Mouse (Mus musculus) MEL (cell line): ENCODE results near the gene Ier3. TPM values are rescaled to one million over a fixed set of nuclear protein-coding genes. Genes with fewer than 3 reads are reported as not detected.

Source experiments
- DNase-seq: peaks from one replicate; pipeline ENCODE4 v3.0.0; 2011; ENCODE audit warnings: low read depth, low spot score
- H3K27ac ChIP-seq: 2 replicates; pipeline ENCODE4 v1.5.1; 2012; ENCODE audit warnings: low read depth, mild to moderate bottlenecking, control low read depth, low read length, moderate library complexity; ENCODE audit not compliant: control insufficient read depth
- H3K27me3 ChIP-seq, 2 experiments: fragments of 150-350 bp in 1 of 2; sonication (generic) in 1 of 2; 2 replicates each; pipeline ENCODE4 v1.6.1; 2012; ENCODE audit warnings: low read length in 2 of 2, mild to moderate bottlenecking in 2 of 2, improper control_type of control experiment in 1 of 2, moderate library complexity in 1 of 2; ENCODE audit not compliant: insufficient read depth in 2 of 2, control insufficient read depth in 1 of 2
- H3K36me3 ChIP-seq, 2 experiments: 2 replicates each; pipeline ENCODE4 v1.6.1; 2012 to 2014; ENCODE audit warnings: low read length in 2 of 2, improper control_type of control experiment in 1 of 2, inconsistent platforms in 1 of 2, mild to moderate bottlenecking in 1 of 2; ENCODE audit not compliant: insufficient read depth in 2 of 2, control insufficient read depth in 1 of 2
- H3K4me1 ChIP-seq, 2 experiments: fragments of 150-350 bp in 1 of 2; sonication (generic) in 1 of 2; 2 replicates each; pipeline ENCODE4 v1.6.1; 2012; ENCODE audit warnings: low read length in 2 of 2, improper control_type of control experiment in 1 of 2, mild to moderate bottlenecking in 1 of 2; ENCODE audit not compliant: insufficient read depth in 2 of 2, control insufficient read depth in 1 of 2
- H3K4me3 ChIP-seq, 2 experiments: fragments of 150-350 bp in 1 of 2; sonication (generic) in 1 of 2; 2 replicates each; pipeline ENCODE4 v1.5.1; 2012; ENCODE audit warnings: low read depth in 2 of 2, low read length in 2 of 2, mild to moderate bottlenecking in 2 of 2, moderate library complexity in 2 of 2, control low read depth in 1 of 2, improper control_type of control experiment in 1 of 2; ENCODE audit not compliant: control insufficient read depth in 1 of 2, insufficient read depth in 1 of 2
- H3K79me2 ChIP-seq: 2 replicates; pipeline ENCODE4 v1.6.1; 2012; ENCODE audit warnings: mild to moderate bottlenecking, low read length, moderate library complexity; ENCODE audit not compliant: control insufficient read depth, poor library complexity, insufficient read depth
- H3K9ac ChIP-seq: 2 replicates; pipeline ENCODE4 v1.6.1; 2012; ENCODE audit warnings: low read depth, mild to moderate bottlenecking, control low read depth, low read length, moderate library complexity; ENCODE audit not compliant: control insufficient read depth, poor library complexity, severe bottlenecking
- H3K9me3 ChIP-seq: fragments of 150-350 bp; sonication (generic); replicated peaks from 2 replicates; pipeline ENCODE4 v1.6.1; 2012; ENCODE audit warnings: mild to moderate bottlenecking, low read length, improper control_type of control experiment, moderate library complexity; ENCODE audit not compliant: insufficient read depth
- BHLHE40 ChIP-seq: IDR thresholded peaks from 2 replicates; pipeline ENCODE4 v1.6.1; 2012; ENCODE audit warnings: low read depth, mild to moderate bottlenecking, inconsistent platforms, low read length, improper control_type of control experiment, borderline replicate concordance
- CHD2 ChIP-seq: IDR thresholded peaks from 2 replicates; pipeline ENCODE4 v1.6.1; 2011; ENCODE audit warnings: low read length, improper control_type of control experiment
- CTCF ChIP-seq, 3 experiments: IDR thresholded peaks in 2 of 3; conservative IDR thresholded peaks in 1 of 3; 2 replicates each; pipeline ENCODE4 v1.5.1; 2011 to 2012; ENCODE audit warnings: low read length in 3 of 3, low read depth in 2 of 3, mild to moderate bottlenecking in 2 of 3, improper control_type of control experiment in 1 of 3, inconsistent platforms in 1 of 3, mixed read lengths in 1 of 3, moderate library complexity in 1 of 3; ENCODE audit not compliant: control insufficient read depth in 1 of 3, insufficient read depth in 1 of 3, poor library complexity in 1 of 3, severe bottlenecking in 1 of 3
- ELF1 ChIP-seq: IDR thresholded peaks from 2 replicates; pipeline ENCODE4 v1.6.1; 2014; ENCODE audit warnings: low read depth, mild to moderate bottlenecking, inconsistent platforms, low read length, improper control_type of control experiment, moderate library complexity
- ETS1 ChIP-seq: IDR thresholded peaks from 2 replicates; pipeline ENCODE4 v1.6.1; 2012; ENCODE audit warnings: low read depth, mild to moderate bottlenecking, inconsistent platforms, low read length, improper control_type of control experiment, moderate library complexity
- GABPA ChIP-seq: IDR thresholded peaks from 2 replicates; pipeline ENCODE4 v1.6.1; 2012; ENCODE audit warnings: low read depth, mild to moderate bottlenecking, inconsistent platforms, low read length, improper control_type of control experiment, moderate library complexity
- GATA1 ChIP-seq: IDR thresholded peaks from 2 replicates; pipeline ENCODE4 v1.6.1; 2011; ENCODE audit warnings: low read depth, low read length, improper control_type of control experiment
- HCFC1 ChIP-seq: IDR thresholded peaks from 2 replicates; pipeline ENCODE4 v1.6.1; 2012; ENCODE audit warnings: low read depth, mild to moderate bottlenecking, inconsistent platforms, low read length, improper control_type of control experiment, moderate library complexity
- JUND ChIP-seq: IDR thresholded peaks from 2 replicates; pipeline ENCODE4 v1.6.1; 2011; ENCODE audit warnings: low read depth, mild to moderate bottlenecking, improper control_type of control experiment, low read length
- MAFK ChIP-seq: IDR thresholded peaks from 2 replicates; pipeline ENCODE4 v1.6.1; 2011; ENCODE audit warnings: low read depth, mild to moderate bottlenecking, low read length, improper control_type of control experiment, borderline replicate concordance
- MAX ChIP-seq: IDR thresholded peaks from 2 replicates; pipeline ENCODE4 v1.6.1; 2011; ENCODE audit warnings: low read length, improper control_type of control experiment
- MXI1 ChIP-seq: IDR thresholded peaks from 2 replicates; pipeline ENCODE4 v1.6.1; 2011; ENCODE audit warnings: mild to moderate bottlenecking, low read depth, low read length, improper control_type of control experiment
- NELFE ChIP-seq: IDR thresholded peaks from 2 replicates; pipeline ENCODE4 v1.6.1; 2011; ENCODE audit warnings: low read depth, low read length, improper control_type of control experiment
- NRF1 ChIP-seq: IDR thresholded peaks from 2 replicates; pipeline ENCODE4 v1.6.1; 2014; ENCODE audit warnings: low read depth, mild to moderate bottlenecking, inconsistent platforms, low read length, improper control_type of control experiment, moderate library complexity; ENCODE audit not compliant: poor library complexity, insufficient read depth, severe bottlenecking
- POLR2A ChIP-seq, 2 experiments: IDR thresholded peaks; 2 replicates each; pipeline ENCODE4 v1.6.1; 2011 to 2012; ENCODE audit warnings: low read length in 2 of 2, mild to moderate bottlenecking in 2 of 2, control low read depth in 1 of 2, improper control_type of control experiment in 1 of 2, low read depth in 1 of 2, moderate library complexity in 1 of 2; ENCODE audit not compliant: control insufficient read depth in 1 of 2, insufficient read depth in 1 of 2, poor library complexity in 1 of 2
- POLR2AphosphoS2 ChIP-seq: IDR thresholded peaks from 2 replicates; pipeline ENCODE4 v1.6.1; 2011; ENCODE audit warnings: low read length, improper control_type of control experiment
- RAD21 ChIP-seq: IDR thresholded peaks from 2 replicates; pipeline ENCODE4 v1.6.1; 2011; ENCODE audit warnings: mild to moderate bottlenecking, low read depth, low read length, improper control_type of control experiment
- RCOR1 ChIP-seq: IDR thresholded peaks from 2 replicates; pipeline ENCODE4 v1.6.1; 2012; ENCODE audit warnings: low read depth, mild to moderate bottlenecking, inconsistent platforms, low read length, improper control_type of control experiment
- SIN3A ChIP-seq: IDR thresholded peaks from 2 replicates; pipeline ENCODE4 v1.6.1; 2012; ENCODE audit warnings: low read length, improper control_type of control experiment, inconsistent platforms
- SMC3 ChIP-seq: IDR thresholded peaks from 2 replicates; pipeline ENCODE4 v1.6.1; 2011; ENCODE audit warnings: low read depth, low read length, improper control_type of control experiment
- TBP ChIP-seq: IDR thresholded peaks from 2 replicates; pipeline ENCODE4 v1.8.0; 2011; ENCODE audit warnings: low read depth, low read length, improper control_type of control experiment
- TCF12 ChIP-seq: IDR thresholded peaks from 2 replicates; pipeline ENCODE4 v1.6.1; 2014; ENCODE audit warnings: low read depth, mild to moderate bottlenecking, inconsistent platforms, low read length, improper control_type of control experiment, moderate library complexity
- USF1 ChIP-seq: IDR thresholded peaks from 2 replicates; pipeline ENCODE4 v1.6.1; 2014; ENCODE audit warnings: low read depth, mild to moderate bottlenecking, inconsistent platforms, low read length, improper control_type of control experiment, moderate library complexity
- USF2 ChIP-seq, 2 experiments: IDR thresholded peaks; 2 replicates each; pipeline ENCODE4 v1.6.1; 2011 to 2012; ENCODE audit warnings: improper control_type of control experiment in 2 of 2, low read length in 2 of 2, borderline replicate concordance in 1 of 2, inconsistent platforms in 1 of 2, low read depth in 1 of 2, mild to moderate bottlenecking in 1 of 2; ENCODE audit not compliant: insufficient read depth in 1 of 2
- ZKSCAN1 ChIP-seq: IDR thresholded peaks from 2 replicates; pipeline ENCODE4 v1.6.1; 2012; ENCODE audit warnings: low read depth, mild to moderate bottlenecking, inconsistent platforms, low read length, improper control_type of control experiment, moderate library complexity
- ZNF384 ChIP-seq: IDR thresholded peaks from 2 replicates; pipeline ENCODE4 v1.6.1; 2012; ENCODE audit warnings: low read depth, mild to moderate bottlenecking, inconsistent platforms, low read length, improper control_type of control experiment
- polyA plus RNA-seq, 2 experiments: library from polyadenylated mRNA; stranded (reverse) in 1 of 2; unstranded in 1 of 2; fragments of >175 nt in 1 of 2; fragments of >200 nt in 1 of 2; gene quantifications; 2 replicates each; pipeline versions ENCODE4 v1.2.1 to v1.2.4; 2012; ENCODE audit warnings: low replicate concordance in 2 of 2, low read depth in 1 of 2; ENCODE audit not compliant: insufficient read length in 2 of 2, insufficient read depth in 1 of 2, missing spikeins in 1 of 2
- total RNA-seq: library from RNA; depleted of rRNA; stranded (reverse); fragments of 300-350 nt; gene quantifications from 2 replicates; pipeline ENCODE4 v1.2.3, GENCODE M21; 2012

Ier3 gene
- total and polyA plus RNA-seq, 3 experiments = 5.5 to 12.2 TPM; not detected in 1

DNA sequence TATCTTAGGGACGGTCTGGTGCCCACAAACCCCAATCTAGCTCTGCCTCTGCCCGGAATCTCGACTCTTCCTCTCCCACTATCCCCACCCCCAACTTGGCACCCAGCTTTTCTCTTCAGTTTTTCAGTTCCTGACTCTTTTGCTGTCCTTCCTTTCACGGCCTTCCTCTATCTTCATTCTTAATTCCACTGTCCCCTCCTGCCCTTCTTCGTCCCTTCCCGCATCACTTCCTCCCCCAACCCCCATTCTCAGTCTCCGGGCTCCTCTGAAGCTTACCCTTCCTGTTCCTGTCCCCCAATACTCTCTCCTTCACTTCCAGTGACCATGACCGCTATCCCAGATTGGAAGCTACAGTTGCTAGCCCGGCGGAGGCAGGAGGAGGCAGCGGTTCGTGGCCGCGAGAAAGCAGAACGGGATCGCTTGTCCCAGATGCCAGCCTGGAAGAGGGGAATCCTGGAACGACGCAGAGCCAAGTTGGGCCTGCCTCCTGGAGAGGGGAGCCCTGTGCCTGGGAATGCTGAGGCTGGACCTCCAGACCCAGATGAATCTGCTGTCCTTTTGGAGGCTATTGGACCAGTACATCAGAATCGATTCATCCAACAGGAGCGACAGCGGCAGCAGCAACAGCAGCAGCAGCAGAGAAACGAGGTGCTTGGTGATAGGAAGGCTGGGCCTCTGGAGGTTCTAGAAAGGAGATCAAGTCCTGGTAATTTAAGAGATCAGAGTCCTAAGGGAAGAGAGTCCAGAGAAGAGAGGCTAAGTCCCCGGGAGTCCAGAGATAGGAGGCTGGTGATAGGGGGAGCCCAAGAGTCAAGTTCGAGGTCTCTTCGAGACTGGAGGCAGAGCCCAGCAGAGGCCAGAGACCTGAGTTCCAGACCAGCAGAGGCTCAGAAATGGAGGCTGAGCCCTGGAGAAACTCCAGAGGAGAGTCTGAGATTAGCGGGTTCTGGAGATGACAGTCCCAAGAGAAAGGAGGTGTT, 45.7 kb downstream of the Ier3 start:
- peak overlapping the region; percentile 70 for H3K4me3 ChIP-seq
- DNase-seq = peak; percentile 62
- H3K36me3 ChIP-seq = peaks cover 0 to 3% of the 10 kb centered on the region in 2 experiments; a peak in 2 of 4 replicates
- peaks cover 2 to 13% of the 10 kb centered on the region in 2 experiments; a peak in 3 of 4 replicates for H3K4me1 ChIP-seq
- H3K27me3 ChIP-seq = no peaks in the 10 kb centered on the region
- peak overlapping the region; percentile 77 for H3K9ac ChIP-seq
- H3K27ac ChIP-seq = peak overlapping the region; percentile 48
- peaks cover 18% of the 10 kb centered on the region for H3K79me2 ChIP-seq
- H3K9me3 ChIP-seq = no peaks in the 10 kb centered on the region
- peak in 2 of 3 experiments; percentile 45 to 49; a peak in 5 of 6 replicates for TF ChIP-seq CTCF (IDR thresholded peaks at IDR 0.05 in 2 of 3, conservative IDR thresholded peaks at IDR 0.05 in 1 of 3; ENCODE audit: control insufficient read depth in 1 of 3, insufficient read depth in 1 of 3, low read depth in 2 of 3, low read length in 3 of 3, poor library complexity in 1 of 3, severe bottlenecking in 1 of 3)
- TF ChIP-seq TBP = 0 out of 2 replicates have a peak, but pooled peaks have one; percentile 20
- peak; percentile 35; the same call in 1 of the 2 replicates for TF ChIP-seq RCOR1
- no peak for TF ChIP-seq MAX
- TF ChIP-seq HCFC1 = peak; percentile 22; the same call in 1 of the 2 replicates
- TF ChIP-seq ZKSCAN1 = no peak
- peak; percentile 42; the same call in 1 of the 2 replicates for TF ChIP-seq SIN3A
- TF ChIP-seq JUND = no peak

DNA sequence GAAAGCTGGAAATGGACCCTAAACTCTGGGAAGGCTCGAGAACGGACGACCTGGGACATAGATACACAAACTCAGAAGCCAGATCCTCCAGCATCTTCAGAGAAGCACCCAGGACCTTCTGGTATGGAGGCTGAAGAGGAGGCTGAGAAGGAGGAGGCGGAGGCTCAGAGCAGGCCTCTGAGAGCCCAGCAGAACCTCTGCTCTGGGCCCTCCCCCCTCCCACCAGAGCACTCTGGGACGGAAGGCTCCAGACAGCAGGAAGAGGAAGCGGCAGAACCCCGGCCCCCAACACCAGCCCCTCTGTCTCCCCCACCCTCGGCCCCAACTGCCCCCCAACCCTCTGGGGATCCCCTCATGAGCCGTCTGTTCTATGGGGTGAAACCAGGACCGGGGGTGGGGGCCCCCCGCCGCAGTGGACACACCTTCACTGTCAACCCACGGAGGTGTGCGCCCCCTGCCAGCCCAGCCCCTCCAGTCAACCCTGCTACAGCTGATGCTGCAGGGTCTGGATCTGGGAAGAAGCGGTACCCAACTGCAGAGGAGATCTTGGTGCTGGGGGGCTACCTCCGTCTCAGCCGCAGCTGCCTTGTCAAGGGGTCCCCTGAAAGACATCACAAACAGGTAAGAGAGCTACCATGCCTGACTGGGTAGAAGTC, 46.8 kb downstream of the Ier3 start:
- DNase-seq = peak; percentile 53
- TF ChIP-seq CTCF (IDR thresholded peaks at IDR 0.05 in 2 of 3, conservative IDR thresholded peaks at IDR 0.05 in 1 of 3; ENCODE audit: control insufficient read depth in 1 of 3, insufficient read depth in 1 of 3, low read depth in 2 of 3, low read length in 3 of 3, poor library complexity in 1 of 3, severe bottlenecking in 1 of 3) (0 out of 6 replicates have a peak, but pooled peaks of 1 of the 3 experiments have one; percentile 3), HCFC1 (no peak), ELF1 (peak; percentile 60; the same call in 1 of the 2 replicates), SMC3 (no peak), JUND (no peak), ZNF384 (no peak), MXI1 (no peak), ETS1 (peak; percentile 14; the same call in 1 of the 2 replicates), USF1 (no peak), NRF1 (no peak), BHLHE40 (no peak), RAD21 (no peak), GABPA (no peak), GATA1 (no peak), TCF12 (no peak), CHD2 (no peak), TBP (no peak), SIN3A (no peak), USF2 (IDR thresholded peaks at IDR 0.05; ENCODE audit: borderline replicate concordance in 1 of 2, insufficient read depth in 1 of 2, low read depth in 1 of 2, low read length in 2 of 2) (no peak), POLR2A (IDR thresholded peaks at IDR 0.05; ENCODE audit: control insufficient read depth in 1 of 2, insufficient read depth in 1 of 2, low read depth in 1 of 2, low read length in 2 of 2, poor library complexity in 1 of 2) (0 out of 4 replicates have a peak, but pooled peaks of 1 of the 2 experiments have one; percentile 22), ZKSCAN1 (no peak), POLR2AphosphoS2 (no peak), NELFE (no peak), MAFK (no peak)

More for the DNA sequence above, 46.8 kb downstream of the Ier3 start:
- Histone ChIP-seq H3K36me3 (peaks cover 0 to 5% of the 10 kb centered on the region in 2 experiments; a peak in 2 of 4 replicates), H3K9ac (peak overlapping the region; percentile 74), H3K79me2 (peaks cover 18% of the 10 kb centered on the region), H3K4me3 (peak overlapping the region; percentile 70), H3K4me1 (peaks cover 2 to 10% of the 10 kb centered on the region in 2 experiments; a peak in 3 of 4 replicates), H3K27me3 (no peaks in the 10 kb centered on the region), H3K27ac (peak overlapping the region; percentile 72), H3K9me3 (no peaks in the 10 kb centered on the region)
